Mouse (Mus musculus) MEL (cell line): ENCODE measurements around the gene Zfand5.

Source experiments
- CTCF ChIP-seq, 3 experiments: IDR thresholded peaks in 2 of 3; conservative IDR thresholded peaks in 1 of 3; 2 replicates each; pipeline ENCODE4 v1.5.1; 2011 to 2012; ENCODE audit warnings: low read length in 3 of 3, low read depth in 2 of 3, mild to moderate bottlenecking in 2 of 3, improper control_type of control experiment in 1 of 3, inconsistent platforms in 1 of 3, mixed read lengths in 1 of 3, moderate library complexity in 1 of 3; ENCODE audit not compliant: control insufficient read depth in 1 of 3, insufficient read depth in 1 of 3, poor library complexity in 1 of 3, severe bottlenecking in 1 of 3
- EP300 ChIP-seq, 2 experiments: IDR thresholded peaks; 2 replicates each; pipeline ENCODE4 v1.6.1; 2011; ENCODE audit warnings: improper control_type of control experiment in 2 of 2, low read length in 2 of 2, low read depth in 1 of 2, mild to moderate bottlenecking in 1 of 2
- GATA1 ChIP-seq: IDR thresholded peaks from 2 replicates; pipeline ENCODE4 v1.6.1; 2011; ENCODE audit warnings: low read depth, low read length, improper control_type of control experiment
- KAT2A ChIP-seq: conservative IDR thresholded peaks from 2 replicates; pipeline ENCODE4 v1.6.1; 2012; ENCODE audit warnings: low read depth, low read length, improper control_type of control experiment, inconsistent platforms
- MAFK ChIP-seq: IDR thresholded peaks from 2 replicates; pipeline ENCODE4 v1.6.1; 2011; ENCODE audit warnings: low read depth, mild to moderate bottlenecking, low read length, improper control_type of control experiment, borderline replicate concordance
- POLR2A ChIP-seq, 2 experiments: IDR thresholded peaks; 2 replicates each; pipeline ENCODE4 v1.6.1; 2011 to 2012; ENCODE audit warnings: low read length in 2 of 2, mild to moderate bottlenecking in 2 of 2, control low read depth in 1 of 2, improper control_type of control experiment in 1 of 2, low read depth in 1 of 2, moderate library complexity in 1 of 2; ENCODE audit not compliant: control insufficient read depth in 1 of 2, insufficient read depth in 1 of 2, poor library complexity in 1 of 2
- POLR2AphosphoS2 ChIP-seq: IDR thresholded peaks from 2 replicates; pipeline ENCODE4 v1.6.1; 2011; ENCODE audit warnings: low read length, improper control_type of control experiment
- TAL1 ChIP-seq: IDR thresholded peaks from 2 replicates; pipeline ENCODE4 v1.6.1; 2012; ENCODE audit warnings: mild to moderate bottlenecking, inconsistent platforms, low read length, moderate library complexity, mixed read lengths
- USF2 ChIP-seq, 2 experiments: IDR thresholded peaks; 2 replicates each; pipeline ENCODE4 v1.6.1; 2011 to 2012; ENCODE audit warnings: improper control_type of control experiment in 2 of 2, low read length in 2 of 2, borderline replicate concordance in 1 of 2, inconsistent platforms in 1 of 2, low read depth in 1 of 2, mild to moderate bottlenecking in 1 of 2; ENCODE audit not compliant: insufficient read depth in 1 of 2

- TF ChIP-seq EP300 (IDR thresholded peaks at IDR 0.05; ENCODE audit: low read depth in 1 of 2, low read length in 2 of 2) (no peak), POLR2A (IDR thresholded peaks at IDR 0.05; ENCODE audit: control insufficient read depth in 1 of 2, insufficient read depth in 1 of 2, low read depth in 1 of 2, low read length in 2 of 2, poor library complexity in 1 of 2) (no peak), KAT2A (no peak), USF2 (IDR thresholded peaks at IDR 0.05; ENCODE audit: borderline replicate concordance in 1 of 2, insufficient read depth in 1 of 2, low read depth in 1 of 2, low read length in 2 of 2) (no peak), GATA1 (no peak), CTCF (IDR thresholded peaks at IDR 0.05 in 2 of 3, conservative IDR thresholded peaks at IDR 0.05 in 1 of 3; ENCODE audit: control insufficient read depth in 1 of 3, insufficient read depth in 1 of 3, low read depth in 2 of 3, low read length in 3 of 3, poor library complexity in 1 of 3, severe bottlenecking in 1 of 3) (no peak), TAL1 (no peak), POLR2AphosphoS2 (no peak), MAFK (no peak)
Observed at GRCm38 (mm10) chr19:21271186-21271585, 892 bp upstream of the Zfand5 start.
